Mouse (Mus musculus): ENCODE data around the gene Hadha.

Gene Hadha

DNA sequence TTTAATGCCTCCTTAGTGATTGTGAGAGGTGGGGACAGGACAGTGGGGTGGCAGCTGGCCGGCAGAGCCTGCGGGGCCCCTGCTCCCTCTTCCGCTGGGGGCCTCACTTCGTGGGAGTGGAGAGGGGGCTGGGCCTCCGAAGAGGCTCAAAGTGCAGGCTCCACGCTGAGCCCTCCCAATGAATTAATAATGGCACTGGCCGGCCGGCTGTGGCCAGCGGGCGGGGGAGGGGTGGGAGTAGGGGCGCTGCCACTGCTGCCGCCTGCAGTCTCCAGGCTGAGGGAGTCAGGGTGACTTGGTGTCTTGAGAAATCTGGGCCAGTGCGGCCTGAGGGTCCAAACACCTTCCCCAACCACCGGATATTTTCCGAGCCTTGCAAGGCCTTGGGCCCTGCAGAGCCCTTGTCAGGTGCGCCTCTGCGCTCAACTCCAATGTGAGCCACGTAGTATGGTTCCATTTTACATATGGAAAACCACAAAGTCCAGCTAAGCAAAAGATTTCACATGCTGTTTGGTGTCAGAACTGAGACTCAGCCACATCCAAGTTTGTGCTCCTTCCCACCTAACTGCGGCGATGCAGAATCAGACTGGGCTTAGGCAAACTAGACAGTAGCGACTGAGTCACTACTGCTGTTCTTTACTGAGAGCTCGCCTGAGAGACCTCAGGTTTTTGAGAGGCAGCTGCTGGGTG lies 44.4 kb downstream of the Hadha start:
- peak; percentile 71 for DNase-seq

DNA sequence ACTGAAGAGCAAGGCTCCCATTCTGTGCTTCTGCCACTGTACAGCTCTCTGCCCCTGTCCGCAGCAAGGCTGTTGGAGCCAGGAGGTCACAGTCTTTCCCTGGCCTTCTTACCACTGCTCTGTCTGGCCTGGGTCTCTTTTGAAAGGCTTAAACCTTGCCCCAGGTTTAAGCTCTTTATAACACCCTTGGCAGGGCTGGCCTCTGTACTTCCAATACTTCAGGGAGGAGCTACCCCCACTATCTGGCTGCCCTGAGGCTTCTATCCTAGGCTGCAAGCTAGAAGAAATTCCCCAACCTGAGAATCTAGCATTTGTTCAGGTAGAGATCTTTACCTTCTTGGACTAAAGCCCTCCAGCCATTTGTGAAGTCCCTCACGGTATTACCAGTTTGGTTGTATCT lies 45.1 kb downstream of the Hadha start:
- DNase-seq, result no peak

DNA sequence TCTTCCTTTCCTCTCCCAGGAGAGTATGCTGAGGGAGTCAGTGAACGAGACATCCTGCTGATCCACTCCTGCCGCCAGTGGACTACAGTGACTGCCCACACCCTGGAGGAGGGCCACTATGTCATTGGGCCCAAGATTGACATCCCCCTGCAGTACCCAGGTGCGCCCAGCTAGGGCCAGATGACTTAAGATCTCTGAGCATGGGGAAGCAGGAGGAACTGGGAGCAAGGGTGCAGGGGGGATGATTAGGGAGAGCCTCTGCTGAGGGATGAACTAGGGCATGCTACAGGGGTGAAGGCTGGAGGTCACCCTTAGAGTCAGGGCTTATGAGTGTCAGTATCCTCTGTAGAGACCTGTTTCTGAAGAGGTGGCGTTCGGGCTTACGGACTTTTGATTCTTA lies 46.7 kb downstream of the Hadha start:
- DNase-seq, result no peak

DNA sequence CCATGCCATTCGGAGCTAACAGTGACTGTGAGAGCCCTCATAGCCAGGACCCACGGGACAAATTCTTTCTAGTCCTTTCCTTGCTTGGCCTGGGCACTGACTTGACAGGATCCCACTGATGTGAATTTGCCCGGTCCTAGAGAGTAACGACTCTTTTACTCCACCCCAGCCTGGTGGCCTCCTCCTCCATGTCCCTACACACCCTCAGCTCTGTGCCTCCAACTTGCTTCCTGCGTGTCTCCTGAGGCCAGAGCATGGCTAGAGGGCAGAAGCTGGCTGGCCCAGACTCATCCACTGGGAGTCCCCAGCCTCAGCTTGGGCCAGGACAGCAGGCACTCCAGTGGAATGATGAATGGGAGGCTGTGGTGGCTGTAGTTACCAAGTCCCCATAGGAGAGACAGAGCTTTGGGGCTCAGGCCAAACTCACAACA lies 47.3 kb downstream of the Hadha start:
- peak; percentile 34 for DNase-seq

DNA sequence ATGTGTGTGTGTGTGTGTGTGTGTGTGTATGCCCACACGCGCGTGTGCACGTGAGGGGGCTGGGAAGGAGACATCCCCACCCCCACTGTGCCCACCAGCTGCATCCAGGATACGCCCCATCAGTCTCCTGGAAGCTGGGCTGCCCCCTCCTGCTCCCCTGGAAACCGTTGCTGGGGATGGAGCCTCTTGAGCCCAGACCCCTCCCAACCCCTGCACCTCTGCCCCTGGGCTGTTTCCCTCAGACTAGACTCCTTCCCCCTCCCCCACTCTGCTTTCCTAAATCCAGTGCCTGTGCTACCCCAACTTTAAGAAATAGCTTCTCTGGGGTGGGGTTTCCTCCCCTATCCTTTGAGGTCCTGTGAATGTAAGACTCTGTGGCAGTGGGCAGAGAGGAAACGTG lies 47.8 kb downstream of the Hadha start:
- DNase-seq, result peak; percentile 71

DNA sequence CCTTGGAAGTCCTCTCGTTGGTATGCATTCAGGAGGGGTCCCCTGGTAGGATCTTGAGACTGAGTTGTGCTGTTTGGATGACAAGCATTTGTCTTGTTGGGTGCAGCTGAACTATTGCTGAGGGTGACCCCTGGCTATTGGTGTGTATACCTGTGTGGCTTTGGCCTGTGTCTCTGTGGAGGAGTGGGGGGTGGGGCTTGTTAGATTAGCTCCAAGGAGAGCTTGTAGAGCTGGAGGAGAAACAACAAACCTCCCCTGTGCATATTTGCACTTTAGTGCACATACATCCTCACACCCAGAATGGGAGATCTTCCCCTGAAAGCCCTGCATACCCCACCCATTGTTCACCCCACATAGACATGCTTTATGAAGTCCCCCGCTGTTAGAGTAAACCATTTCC lies 48.2 kb downstream of the Hadha start:
- DNase-seq, result no peak

DNA sequence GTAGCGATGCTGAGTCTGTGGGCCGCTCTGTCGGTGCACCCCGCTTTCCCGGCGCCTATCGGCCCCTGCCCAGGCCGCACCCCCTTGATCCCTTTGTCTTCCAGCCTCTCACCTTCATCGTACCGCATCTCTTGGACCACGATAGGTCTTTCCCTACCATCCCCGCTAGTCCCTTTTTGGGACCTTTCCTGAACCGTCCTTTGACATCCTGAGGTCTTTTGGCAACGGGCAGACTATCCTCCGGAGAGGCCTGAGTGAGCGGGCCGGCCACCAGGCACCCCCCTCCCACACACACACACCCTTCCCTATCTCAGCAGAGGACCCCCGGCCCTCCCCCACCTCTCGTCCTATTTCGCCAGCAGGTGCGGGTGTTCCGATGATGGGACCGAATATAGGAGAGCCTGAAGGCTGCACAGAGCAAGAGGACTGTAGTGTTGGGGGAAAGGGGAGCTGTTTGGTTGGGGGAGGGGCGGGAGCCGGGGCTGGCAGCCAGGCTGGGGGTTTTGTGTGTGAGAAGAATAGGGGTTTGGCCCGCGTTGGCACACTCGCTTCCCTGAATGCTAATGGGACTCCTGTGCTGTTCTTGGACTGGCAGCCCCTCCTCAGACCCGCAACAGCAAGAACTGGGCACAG lies 49.2 kb downstream of the Hadha start, which contains the start of gene 3110082J24Rik:
TSS of gene 3110082J24Rik (minus strand) at position 419 of the 633 bp plus-strand sequence.
- DNase-seq, result peak; percentile 47

DNA sequence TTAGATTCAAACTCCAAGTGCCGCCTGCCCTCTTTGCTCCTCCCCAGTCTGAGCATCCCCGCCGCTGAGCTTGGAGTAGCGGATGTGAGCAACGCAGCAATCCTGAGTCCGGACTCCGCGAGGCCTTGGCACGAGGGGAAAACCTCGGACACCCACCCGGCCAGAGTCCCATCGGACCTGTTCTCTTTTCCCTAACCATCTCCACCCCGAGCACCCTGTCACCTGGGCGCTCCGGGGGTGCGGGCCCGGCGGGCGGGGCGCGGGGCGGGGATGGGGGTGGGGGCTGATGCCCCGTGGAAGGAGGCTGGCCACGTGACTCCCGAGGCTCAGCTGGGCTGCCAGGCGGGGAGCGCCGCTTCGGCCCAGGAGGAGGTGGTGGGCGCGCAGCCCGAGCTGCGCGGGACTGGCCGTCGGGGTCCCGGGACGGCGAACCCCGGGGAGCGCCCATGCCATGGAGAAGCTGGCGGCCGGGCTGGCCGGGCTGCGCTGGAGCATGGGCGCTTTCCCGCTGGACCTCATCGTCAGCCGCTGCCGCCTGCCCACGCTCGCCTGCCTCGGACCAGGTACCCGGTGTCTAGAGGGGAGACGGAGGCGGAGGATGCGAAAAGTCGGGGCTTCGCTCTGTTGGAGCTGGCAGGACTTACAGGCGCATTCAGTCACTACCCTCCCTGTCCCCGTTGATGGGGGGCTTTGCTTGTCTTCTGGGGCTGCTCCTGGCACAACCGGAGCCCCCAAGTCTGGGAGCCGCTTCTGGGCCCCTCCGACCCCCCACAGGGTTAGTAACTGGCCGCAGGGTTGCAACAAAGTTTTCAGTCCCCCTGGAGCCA lies 49.9 kb downstream of the Hadha start, which contains the start of gene Garem2:
TSS of gene Garem2 (plus strand) at position 321 of the 827 bp plus-strand sequence.
- DNase-seq, result peak; percentile 65

DNA sequence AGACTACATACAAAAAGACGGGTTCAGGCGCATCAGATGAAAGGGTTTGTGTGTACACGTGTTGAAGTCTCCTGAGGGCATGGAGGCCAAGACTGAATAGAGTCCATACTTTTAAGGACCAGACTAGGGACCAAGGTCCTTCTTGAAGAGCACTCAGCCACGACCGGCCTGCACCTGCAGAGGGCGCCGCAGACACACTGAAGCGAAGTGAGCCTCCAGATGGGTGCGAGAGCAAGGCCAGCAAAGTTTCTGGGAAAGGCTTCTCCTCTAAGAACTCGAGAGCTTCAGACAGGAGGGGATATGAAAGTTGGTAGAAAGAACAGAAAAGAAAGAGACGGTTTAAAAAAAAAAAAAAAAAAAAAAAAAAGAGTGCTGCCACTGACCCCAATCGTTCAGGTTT lies 50.6 kb downstream of the Hadha start:
- peak; percentile 77 for DNase-seq

DNA sequence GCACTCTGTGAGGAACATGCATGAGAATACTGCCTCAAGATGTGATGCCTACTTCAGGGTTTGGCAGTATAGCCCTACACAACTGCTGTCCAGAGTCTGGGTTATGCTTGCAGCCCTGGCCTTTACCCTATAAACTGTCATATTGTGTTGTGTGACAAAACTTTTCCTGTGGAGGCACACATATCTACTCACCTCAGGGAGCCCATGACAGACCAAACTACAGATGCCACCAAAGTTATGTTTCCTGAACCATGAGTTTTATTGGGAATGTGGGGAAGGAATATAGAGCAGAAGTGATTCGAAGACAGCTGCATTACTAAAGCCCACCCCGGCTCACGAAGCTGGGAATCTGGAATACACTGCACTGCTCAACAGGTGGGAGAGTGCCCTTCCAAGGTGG lies 51.6 kb downstream of the Hadha start:
- DNase-seq, result no peak

DNA sequence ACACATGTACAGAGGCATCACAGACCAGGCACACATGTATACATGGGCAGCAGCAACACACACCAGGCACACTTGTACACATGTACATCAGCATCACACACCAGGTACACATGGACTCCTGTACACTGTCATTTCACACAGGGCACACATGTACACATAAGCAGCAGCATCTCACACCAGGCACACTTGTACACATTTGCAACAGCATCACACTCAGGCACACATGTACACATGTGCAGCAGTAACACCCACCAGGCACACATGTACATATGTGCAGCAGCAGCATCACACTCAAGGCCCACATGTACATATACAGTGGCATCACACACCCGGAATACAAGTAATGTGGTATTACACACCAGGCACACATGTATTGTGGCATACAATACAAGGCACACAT lies 56.7 kb downstream of the Hadha start:
- no peak for DNase-seq

DNA sequence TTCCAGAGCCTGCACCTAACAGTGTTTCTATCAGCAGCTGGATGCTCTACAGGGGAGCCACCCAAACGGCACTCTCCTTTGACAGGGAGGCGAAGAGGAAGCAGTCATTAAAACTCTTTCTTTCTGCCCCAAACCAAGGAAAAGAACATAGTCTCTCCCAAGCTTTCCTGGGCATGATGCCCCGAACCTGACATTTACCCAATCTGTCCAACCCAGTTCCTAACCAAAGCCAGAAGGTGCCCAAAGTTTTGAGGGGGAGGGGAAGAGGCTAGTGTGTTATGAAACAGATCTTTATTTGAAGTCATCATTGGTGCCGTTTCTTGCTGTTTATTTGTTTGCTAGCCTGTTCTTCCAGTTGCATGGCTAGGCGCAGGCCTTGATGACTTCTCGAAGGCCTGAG lies 59.2 kb downstream of the Hadha start:
- DNase-seq, result no peak

DNA sequence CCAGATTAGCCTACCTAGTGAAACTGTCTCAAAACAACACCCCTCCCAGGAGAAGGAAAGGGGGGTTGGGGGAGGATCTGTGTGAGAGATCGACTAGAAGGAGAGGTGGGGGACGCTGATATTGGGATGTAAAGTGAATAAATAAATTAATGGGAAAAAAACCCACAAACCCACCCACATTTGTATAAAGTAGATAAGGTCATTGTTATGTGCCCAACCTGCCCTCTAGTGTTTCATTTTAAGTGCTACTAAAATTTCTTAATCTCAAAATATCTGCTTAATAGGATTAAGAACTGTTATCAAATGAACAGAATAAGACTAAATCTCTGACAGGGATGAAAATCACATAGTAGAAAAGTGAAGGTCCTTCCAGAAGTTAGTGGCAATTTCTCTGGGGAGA lies 60.6 kb downstream of the Hadha start:
- DNase-seq, result no peak

DNA sequence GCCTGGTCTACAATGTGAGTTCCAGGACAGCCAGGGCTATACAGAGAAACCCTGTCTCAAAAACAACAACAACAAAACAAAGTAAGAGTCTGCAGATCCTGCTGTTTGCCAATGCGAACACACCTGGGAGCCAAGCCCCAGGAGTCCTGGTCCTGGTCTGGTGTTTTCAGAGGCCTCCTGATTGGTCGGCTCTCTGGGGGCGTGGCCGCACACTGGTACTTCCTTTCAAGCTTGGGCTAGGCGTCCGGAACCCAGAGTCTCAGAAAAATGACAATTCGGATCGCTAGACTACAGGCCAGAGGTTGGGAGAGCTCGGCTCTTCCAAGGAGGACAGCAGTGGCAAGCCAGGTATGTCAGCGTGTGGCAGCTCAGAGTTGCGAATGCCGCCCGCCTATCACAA lies 62.3 kb downstream of the Hadha start:
- no peak for DNase-seq

DNA sequence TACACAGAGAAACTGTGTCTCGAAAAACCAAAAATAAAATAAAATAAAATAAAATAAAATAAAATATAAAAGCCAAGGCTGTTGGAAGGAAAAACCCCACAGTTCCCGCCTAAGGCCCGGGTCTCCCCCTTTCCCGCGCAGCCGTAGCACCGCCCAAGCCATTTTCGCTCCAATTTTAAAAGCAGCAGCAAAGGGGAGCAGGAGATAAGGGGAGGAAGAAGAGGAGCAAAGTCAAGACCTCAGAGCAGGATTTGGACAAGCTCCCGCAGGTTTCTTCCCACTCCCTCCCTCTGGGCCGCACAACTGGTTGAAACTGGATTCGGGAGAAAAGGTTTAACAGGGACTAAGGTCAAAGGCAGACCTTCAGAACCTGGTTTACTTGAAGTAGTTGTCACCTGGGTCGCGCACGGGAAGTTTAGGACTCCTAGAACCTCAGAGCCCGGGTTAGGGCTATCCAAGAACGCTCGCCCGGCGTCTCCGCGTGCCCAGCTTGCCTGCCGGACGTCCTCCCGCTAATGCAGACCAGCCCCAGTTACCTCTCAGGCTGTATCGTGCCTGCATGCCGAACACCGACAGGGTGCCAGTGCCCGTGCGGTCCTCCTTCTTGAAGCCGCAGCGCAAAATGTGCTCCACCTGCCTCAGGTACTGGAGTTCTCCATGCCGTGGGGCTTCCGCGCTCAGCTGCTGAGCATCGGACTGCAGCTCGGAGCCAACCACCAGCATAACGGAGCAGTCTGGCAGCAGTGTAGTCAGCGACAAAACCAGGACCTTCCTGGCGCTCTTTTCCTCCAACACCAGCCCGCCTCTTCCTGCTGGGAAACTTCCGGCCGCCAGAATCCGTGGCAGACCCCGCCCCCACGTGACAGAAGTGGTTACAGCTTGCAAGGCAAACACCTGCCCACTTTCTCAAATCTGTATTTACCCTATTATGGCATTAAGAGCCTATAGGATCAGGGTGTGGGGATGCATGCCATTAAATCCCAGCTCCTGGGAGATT lies 81.8 kb downstream of the Hadha start, which contains the start of gene Tyms:
TSS of gene Tyms (minus strand) at position 793 of the 997 bp plus-strand sequence.
- DNase-seq, result peak; percentile 92

DNA sequence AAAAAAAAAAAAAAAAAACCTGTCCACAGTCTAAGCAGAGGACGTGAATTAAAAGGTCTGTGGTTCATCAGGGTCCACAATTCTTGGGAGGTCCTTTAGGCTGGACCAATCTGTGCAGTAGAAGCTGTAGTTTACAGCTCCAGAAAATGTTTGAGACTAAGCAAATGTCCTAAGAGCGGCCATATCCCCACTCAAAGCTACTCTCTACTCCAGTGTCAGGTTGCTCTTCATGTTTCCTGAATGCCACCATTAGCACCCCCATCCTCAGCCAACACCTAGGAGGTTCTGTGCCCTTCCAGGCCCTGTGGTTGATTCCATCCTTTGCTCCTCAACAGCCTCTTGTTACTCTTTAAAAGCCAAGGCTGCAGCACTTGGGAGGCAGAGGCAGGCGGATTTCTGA lies 82.6 kb downstream of the Hadha start:
- no peak for DNase-seq

DNA sequence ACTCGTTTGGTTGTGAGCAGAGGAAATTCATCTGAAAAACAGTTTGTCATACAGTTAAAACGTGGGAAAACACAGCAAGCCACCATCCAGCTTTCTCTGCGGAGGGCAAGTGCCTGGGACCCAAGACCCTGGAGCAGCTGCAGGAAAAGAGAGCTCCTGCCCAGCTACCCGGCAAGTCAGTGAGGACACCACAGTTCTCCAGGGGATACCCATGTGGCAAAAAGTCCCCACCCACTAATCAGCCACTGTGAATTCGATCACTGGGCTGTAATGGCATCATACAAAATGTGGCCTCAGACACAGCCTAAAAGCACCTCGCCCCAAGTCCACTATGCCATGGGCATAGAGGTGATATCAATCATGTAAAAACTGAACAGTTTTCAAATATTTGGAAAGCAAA lies 83.3 kb downstream of the Hadha start:
- DNase-seq, result no peak

Measured in retina, postnatal 1 day (tissue).